Mouse (Mus musculus) heart, postnatal 0 days (tissue): ENCODE measurements around the gene Nkapd1.

Source experiments
- CTCF ChIP-seq: IDR thresholded peaks from 2 replicates; pipeline ENCODE4 v1.5.1; 2016; ENCODE audit warnings: antibody characterized with exemption, control low read depth, low read depth
- EP300 ChIP-seq: IDR thresholded peaks from 2 replicates; pipeline ENCODE4 v1.6.1; 2016; ENCODE audit warnings: antibody characterized with exemption, low read depth

DNA sequence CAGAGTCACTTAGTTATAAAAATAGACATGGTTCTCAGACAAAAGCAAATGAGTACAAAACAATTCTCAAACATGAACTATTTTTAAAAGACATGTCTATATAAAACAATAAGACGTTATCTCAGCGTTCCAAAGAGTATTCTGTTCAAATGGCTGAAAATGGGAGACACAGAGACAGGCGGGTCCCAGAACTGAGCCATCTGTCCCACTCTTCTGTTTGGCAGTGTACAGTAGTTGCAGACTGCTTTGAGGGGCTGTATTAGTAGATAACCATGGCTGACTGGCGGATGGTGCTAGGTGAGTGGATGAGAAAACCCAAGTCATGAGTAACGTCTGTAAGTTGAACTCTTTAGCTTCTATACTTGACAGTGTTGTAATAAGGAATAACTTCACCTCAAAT is 47.6 kb upstream of the Nkapd1 start:
- TF ChIP-seq CTCF (no peak), EP300 (no peak)
